Mouse (Mus musculus): ENCODE results near the gene Mavs. TPM values are rescaled to one million over a fixed set of nuclear protein-coding genes. Genes with fewer than 3 reads are reported as not detected.

Gene Mavs
- polyA plus RNA-seq, 1 experiment: 80.8 TPM

DNA sequence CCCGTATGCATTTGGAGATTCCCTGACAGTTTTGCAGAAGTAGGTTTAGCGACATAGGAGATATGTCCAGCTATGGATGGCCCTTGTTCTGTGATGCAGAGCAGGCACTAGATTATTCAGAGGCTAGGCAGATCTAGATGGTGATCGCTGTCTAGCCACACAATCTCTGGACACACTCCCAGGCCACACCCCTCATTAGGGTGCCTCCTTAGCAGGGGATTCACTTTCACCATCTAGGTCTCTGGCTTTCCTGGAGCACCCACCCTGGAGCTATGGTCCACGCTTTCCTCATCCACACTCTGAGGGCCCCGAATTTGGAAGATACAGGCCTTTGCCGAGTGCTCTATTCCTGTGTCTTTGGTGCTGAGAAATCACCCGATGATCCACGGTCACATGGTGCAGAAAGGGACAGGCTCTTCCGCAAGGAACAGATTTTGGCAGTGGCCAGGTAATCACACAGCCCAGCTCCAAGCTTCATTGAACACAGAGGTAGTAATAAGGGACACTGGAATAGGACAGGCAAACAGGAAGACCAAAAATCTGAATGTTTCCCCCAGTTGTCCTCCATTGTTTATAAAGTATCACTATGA is 22.7 kb upstream of the Mavs start:
- peak overlapping the region; percentile 98 for H3K27ac ChIP-seq (ENCODE audit: insufficient read depth, low read depth, low read length)
- TF ChIP-seq CTCF (IDR thresholded peaks at IDR 0.05; ENCODE audit: extremely low read depth, insufficient read length, insufficient replicate concordance, low read depth, low read length) (no peak), POLR2A (IDR thresholded peaks at IDR 0.05; ENCODE audit: low read depth, low read length) (no peak; the same call in 1 of the 2 replicates)
- H3K4me3 ChIP-seq (ENCODE audit: low read depth, low read length): peak overlapping the region; percentile 82
- H3K4me1 ChIP-seq (ENCODE audit: control insufficient read depth, insufficient read depth, insufficient read length, low read length): peaks cover 38% of the 10 kb centered on the region
- H3K27me3 ChIP-seq (ENCODE audit: control insufficient read depth, insufficient read depth, low read length): no peaks in the 10 kb centered on the region
- 15% methylated on average over 9 of the region's 9 CpGs for WGBS
- peaks cover 11% of the 10 kb centered on the region; the same call in 1 of the 2 replicates for H3K36me3 ChIP-seq (ENCODE audit: control insufficient read depth, insufficient read depth, low read length)

- peaks cover 11% of the 10 kb centered on the region; the same call in 1 of the 2 replicates for H3K36me3 ChIP-seq (ENCODE audit: control insufficient read depth, insufficient read depth, low read length)
- peak overlapping the region; percentile 82 for H3K27ac ChIP-seq (ENCODE audit: insufficient read depth, low read depth, low read length)
- 34% methylated on average over 7 of the region's 7 CpGs for WGBS
- H3K4me1 ChIP-seq (ENCODE audit: control insufficient read depth, insufficient read depth, insufficient read length, low read length): peaks cover 38% of the 10 kb centered on the region
- no peak overlapping the region for H3K4me3 ChIP-seq (ENCODE audit: low read depth, low read length)
- no peaks in the 10 kb centered on the region for H3K27me3 ChIP-seq (ENCODE audit: control insufficient read depth, insufficient read depth, low read length)
- TF ChIP-seq POLR2A (IDR thresholded peaks at IDR 0.05; ENCODE audit: low read depth, low read length): no peak
- TF ChIP-seq CTCF (IDR thresholded peaks at IDR 0.05; ENCODE audit: extremely low read depth, insufficient read length, insufficient replicate concordance, low read depth, low read length): no peak
These were observed 20.1 kb upstream of the Mavs start for GRCm38 (mm10) chr2:131213773-131214172.

- 27% methylated on average over 7 of the region's 7 CpGs for whole genome bisulfite sequencing
- no peak for TF ChIP-seq CTCF (IDR thresholded peaks at IDR 0.05; ENCODE audit: extremely low read depth, insufficient read length, insufficient replicate concordance, low read depth, low read length)
- TF ChIP-seq POLR2A (IDR thresholded peaks at IDR 0.05; ENCODE audit: low read depth, low read length): no peak
- Histone ChIP-seq H3K27me3 (ENCODE audit: control insufficient read depth, insufficient read depth, low read length) (no peaks in the 10 kb centered on the region), H3K27ac (ENCODE audit: insufficient read depth, low read depth, low read length) (peak overlapping the region; percentile 36), H3K4me1 (ENCODE audit: control insufficient read depth, insufficient read depth, insufficient read length, low read length) (peaks cover 30% of the 10 kb centered on the region), H3K4me3 (ENCODE audit: low read depth, low read length) (no peak overlapping the region), H3K36me3 (ENCODE audit: control insufficient read depth, insufficient read depth, low read length) (peaks cover 11% of the 10 kb centered on the region; the same call in 1 of the 2 replicates)
These were observed 17.7 kb upstream of the Mavs start for GRCm38 (mm10) chr2:131215941-131216858.

DNA sequence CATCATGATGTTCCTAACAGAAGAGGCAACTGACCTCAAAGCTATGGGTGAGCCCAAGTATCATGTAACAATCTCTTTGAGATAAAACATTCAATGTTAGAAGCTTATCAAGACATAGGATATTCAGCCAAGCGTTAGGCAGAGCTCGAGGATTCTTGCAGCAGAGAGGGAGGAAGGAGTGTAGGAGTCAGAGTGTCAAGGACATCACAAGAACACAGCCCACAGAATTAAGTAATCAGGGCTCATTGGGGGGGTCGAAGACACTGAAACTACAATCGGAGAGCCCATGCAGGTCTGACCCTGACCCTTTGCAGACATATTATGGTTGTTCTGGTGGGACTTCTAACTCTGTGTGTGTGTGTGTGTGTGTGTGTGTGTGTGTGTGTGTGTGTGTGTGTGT is 13.8 kb upstream of the Mavs start:
- no peak overlapping the region for H3K4me3 ChIP-seq (ENCODE audit: low read depth, low read length)
- peaks cover 26% of the 10 kb centered on the region for H3K4me1 ChIP-seq (ENCODE audit: control insufficient read depth, insufficient read depth, insufficient read length, low read length)
- TF ChIP-seq POLR2A (IDR thresholded peaks at IDR 0.05; ENCODE audit: low read depth, low read length) (no peak), CTCF (IDR thresholded peaks at IDR 0.05; ENCODE audit: extremely low read depth, insufficient read length, insufficient replicate concordance, low read depth, low read length) (no peak)
- 61% methylated on average over 4 of the region's 4 CpGs for WGBS
- no peaks in the 10 kb centered on the region for H3K36me3 ChIP-seq (ENCODE audit: control insufficient read depth, insufficient read depth, low read length)
- no peaks in the 10 kb centered on the region for H3K27me3 ChIP-seq (ENCODE audit: control insufficient read depth, insufficient read depth, low read length)
- H3K27ac ChIP-seq (ENCODE audit: insufficient read depth, low read depth, low read length): no peak overlapping the region

- H3K27me3 ChIP-seq (ENCODE audit: control insufficient read depth, insufficient read depth, low read length): no peaks in the 10 kb centered on the region
- no peak overlapping the region for H3K4me3 ChIP-seq (ENCODE audit: low read depth, low read length)
- H3K27ac ChIP-seq (ENCODE audit: insufficient read depth, low read depth, low read length): peak overlapping the region; percentile 93
- 24% methylated on average over 3 of the region's 3 CpGs for WGBS
- peaks cover 14% of the 10 kb centered on the region for H3K4me1 ChIP-seq (ENCODE audit: control insufficient read depth, insufficient read depth, insufficient read length, low read length)
- H3K36me3 ChIP-seq (ENCODE audit: control insufficient read depth, insufficient read depth, low read length): no peaks in the 10 kb centered on the region
- TF ChIP-seq CTCF (IDR thresholded peaks at IDR 0.05; ENCODE audit: extremely low read depth, insufficient read length, insufficient replicate concordance, low read depth, low read length) (no peak), POLR2A (IDR thresholded peaks at IDR 0.05; ENCODE audit: low read depth, low read length) (no peak)
These were observed 11.9 kb upstream of the Mavs start for GRCm38 (mm10) chr2:131221853-131222515.

DNA sequence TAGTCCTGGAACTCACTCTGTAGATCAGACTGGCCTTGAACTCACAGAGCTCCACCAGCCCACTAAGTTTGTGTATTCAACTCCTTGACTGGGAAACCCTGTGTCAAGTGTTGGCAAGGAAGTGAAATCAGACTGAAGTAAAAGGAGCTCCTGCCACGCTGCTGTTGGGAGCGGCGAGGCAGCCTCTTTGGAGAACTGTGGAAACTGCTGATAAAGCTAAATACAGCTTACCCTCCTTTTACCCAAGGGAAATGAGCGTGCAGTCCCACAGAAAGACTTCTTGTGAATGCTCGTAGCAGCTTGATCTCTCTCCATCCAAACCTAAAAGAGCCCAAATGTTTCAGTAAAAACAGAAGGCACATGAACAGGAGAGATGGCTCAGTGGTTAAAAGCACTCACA is 11.3 kb upstream of the Mavs start:
- WGBS: 16% methylated on average over 5 of the region's 5 CpGs
- peaks cover 14% of the 10 kb centered on the region; the same call in 1 of the 2 replicates for H3K4me1 ChIP-seq (ENCODE audit: control insufficient read depth, insufficient read depth, insufficient read length, low read length)

More for the DNA sequence above, 11.3 kb upstream of the Mavs start:
- H3K4me3 ChIP-seq (ENCODE audit: low read depth, low read length): no peak overlapping the region
- peak overlapping the region; percentile 85 for H3K27ac ChIP-seq (ENCODE audit: insufficient read depth, low read depth, low read length)
- no peak for TF ChIP-seq CTCF (IDR thresholded peaks at IDR 0.05; ENCODE audit: extremely low read depth, insufficient read length, insufficient replicate concordance, low read depth, low read length)
- no peak for TF ChIP-seq POLR2A (IDR thresholded peaks at IDR 0.05; ENCODE audit: low read depth, low read length)
- H3K36me3 ChIP-seq (ENCODE audit: control insufficient read depth, insufficient read depth, low read length): no peaks in the 10 kb centered on the region
- H3K27me3 ChIP-seq (ENCODE audit: control insufficient read depth, insufficient read depth, low read length): no peaks in the 10 kb centered on the region
